Mouse (Mus musculus) monocyte, adult 5-6 weeks (primary cell): Measurements from ENCODE around the gene Klf12. TPM values are rescaled to one million over a fixed set of nuclear protein-coding genes. Genes with fewer than 3 reads are reported as not detected.

ENCODE experiments used
- ATAC-seq: fragments of 153-309, 156-312 bp; replicated peaks from 2 replicates; pipeline ENCODE4 v1.8.0; 2017; ENCODE audit warnings: mild to moderate bottlenecking; ENCODE audit not compliant: low TSS enrichment, insufficient number of reproducible peaks, severe bottlenecking, poor library complexity, low FRiP score
- total RNA-seq: library from RNA; stranded (forward); fragments of 200-1000, 200-491, 200-594 nt; gene quantifications from 3 replicates; pipeline ENCODE4 v1.2.3, GENCODE M21; 2017

The Klf12 gene
- total RNA-seq, 1 experiment from 2014 or later, result 2.5 TPM

DNA sequence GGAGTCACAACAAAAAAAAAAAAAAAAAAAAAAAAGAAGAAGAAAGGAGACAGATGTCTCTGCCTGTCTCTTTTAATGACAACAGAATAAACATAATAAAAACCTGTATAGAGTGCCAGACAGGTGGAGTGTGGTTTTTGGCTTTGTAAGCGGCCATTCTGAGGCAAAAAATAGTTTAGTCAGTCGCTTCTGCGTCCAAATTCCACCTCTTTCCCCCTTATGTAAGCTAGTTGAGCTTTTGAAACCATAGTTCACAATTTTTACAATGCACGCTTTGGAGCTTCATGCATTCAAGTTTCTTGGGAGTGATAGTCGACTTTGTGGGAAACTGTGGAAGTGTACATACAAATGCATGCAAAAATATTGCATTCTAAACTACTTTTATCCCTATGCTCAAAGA, 41.4 kb downstream of the Klf12 start:
- no peak for ATAC-seq

DNA sequence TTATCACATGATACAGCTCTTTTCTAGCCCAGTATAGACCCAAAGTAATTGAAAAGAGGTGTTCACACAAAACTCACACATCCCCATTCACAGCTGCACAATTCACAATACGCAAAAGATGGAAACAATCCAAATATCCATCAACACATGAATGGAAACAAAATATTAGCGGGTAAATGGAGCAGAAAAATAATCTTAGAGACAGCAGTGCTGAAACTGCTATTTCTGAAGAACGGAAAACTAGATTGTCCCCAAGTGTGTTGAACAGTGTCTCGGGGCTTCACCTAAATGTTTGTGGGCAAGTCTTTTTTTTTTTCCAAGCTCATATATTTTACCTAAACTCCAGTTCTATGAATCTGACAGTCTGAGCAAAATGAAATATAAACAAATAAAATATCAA, 44.6 kb downstream of the Klf12 start:
- no peak for ATAC-seq

GRCm38 (mm10) chr14:100236757-100237156, 47.7 kb downstream of the Klf12 start:
- no peak for ATAC-seq

GRCm38 (mm10) chr14:100235746-100236145, 48.7 kb downstream of the Klf12 start:
- peak; percentile 93 for ATAC-seq

DNA sequence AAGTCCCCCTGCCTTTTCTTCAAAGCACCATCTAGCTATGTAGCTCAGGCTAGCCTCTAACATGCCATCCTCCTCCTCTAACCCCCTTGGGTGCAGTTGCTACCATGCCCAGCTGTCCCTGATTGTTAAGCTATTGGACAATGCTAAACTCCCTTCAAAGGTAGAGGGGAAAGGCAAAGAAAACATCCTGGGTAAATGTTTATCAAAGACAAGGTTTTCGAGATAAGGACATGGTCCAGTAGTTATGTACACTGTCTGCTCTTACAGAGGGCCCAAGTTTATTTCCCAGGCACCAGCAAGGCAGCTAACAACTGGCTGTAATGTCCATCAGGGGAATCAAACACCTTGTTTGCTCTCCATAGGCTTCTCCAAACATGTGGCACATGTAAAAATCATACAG, 53.1 kb downstream of the Klf12 start:
- ATAC-seq, result no peak

GRCm38 (mm10) chr14:100228120-100228519, 56.4 kb downstream of the Klf12 start:
- ATAC-seq, result no peak

GRCm38 (mm10) chr14:100227717-100228116, 56.8 kb downstream of the Klf12 start:
- no peak for ATAC-seq

DNA sequence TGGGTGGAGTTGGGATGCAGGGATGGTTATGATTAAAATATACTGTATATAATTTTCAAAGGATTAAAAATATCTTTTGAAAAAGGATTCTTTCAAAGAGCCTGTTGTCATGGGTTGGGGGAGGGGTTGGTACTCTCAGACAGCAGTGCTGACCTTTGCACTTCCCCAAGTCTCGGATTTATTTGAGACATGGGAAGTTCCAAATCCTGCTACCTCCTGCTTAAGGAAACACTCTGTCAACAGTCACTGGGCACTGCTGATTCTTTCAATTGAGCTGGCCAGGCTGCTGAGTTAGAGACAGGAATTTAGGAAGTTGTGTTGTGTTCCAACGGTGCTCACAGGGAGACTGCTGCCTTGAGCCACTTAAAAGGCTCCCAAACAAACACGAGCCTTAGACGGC, 60.3 kb downstream of the Klf12 start:
- ATAC-seq, result no peak

DNA sequence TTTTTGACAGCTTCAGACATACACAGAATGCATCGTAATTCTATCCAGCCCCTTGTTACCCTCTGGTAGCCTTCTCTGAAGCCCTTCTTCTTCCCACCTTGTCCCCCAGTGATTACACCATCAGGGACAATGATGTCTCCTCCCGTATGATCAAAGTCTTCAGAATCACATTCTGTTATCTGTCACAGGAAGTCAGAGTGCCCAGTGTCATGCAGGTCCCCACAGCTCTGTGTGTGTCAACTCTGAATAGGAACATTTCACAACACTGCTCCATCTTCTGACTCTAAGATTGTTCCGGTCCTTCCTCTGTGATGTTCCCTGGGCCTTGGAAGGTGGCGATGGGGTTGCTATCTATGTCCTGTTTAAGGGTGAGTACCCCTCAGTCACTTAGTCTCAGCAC, 62.2 kb downstream of the Klf12 start:
- no peak for ATAC-seq

- no peak for ATAC-seq
Observed at GRCm38 (mm10) chr14:100215213-100215785, 69.2 kb downstream of the Klf12 start.

DNA sequence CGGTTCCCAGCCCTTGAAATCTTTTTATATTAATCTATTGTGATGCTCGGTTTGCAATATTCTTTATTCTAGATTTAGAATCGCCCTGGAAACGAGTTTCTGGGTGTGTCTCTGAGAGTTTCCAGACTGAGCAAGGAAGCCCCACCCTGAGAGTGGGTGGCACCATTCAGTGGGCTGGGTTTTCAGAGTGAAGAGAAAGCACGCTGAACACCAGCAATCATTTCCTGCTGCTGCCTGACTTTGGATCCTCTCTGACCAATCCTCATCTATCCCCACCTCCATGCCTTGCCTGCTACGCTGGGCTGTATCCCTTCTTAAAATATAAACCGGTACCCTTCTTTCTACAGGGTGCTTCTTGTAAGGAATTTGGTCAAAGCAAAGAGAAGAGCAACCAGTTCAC, 71.4 kb downstream of the Klf12 start:
- ATAC-seq, result no peak

DNA sequence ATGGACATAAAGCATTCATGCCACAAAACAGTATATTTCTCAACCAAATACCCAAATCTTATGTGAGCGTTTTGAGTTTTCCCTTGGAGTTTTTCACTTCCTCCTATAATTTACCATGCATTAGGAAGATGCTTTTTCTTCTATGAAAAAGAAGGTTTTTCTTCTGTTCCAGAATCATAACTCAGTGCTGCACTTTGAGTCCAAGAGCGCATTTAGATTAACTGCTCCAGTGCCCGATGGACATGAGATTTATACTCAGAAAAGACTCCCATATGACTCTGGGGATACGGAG, 72.7 kb downstream of the Klf12 start:
- ATAC-seq, result no peak

GRCm38 (mm10) chr14:100211036-100211825, 73.2 kb downstream of the Klf12 start:
- peak; percentile 63; the same call in 1 of the 2 replicates for ATAC-seq

- no peak for ATAC-seq
Observed at GRCm38 (mm10) chr14:100209814-100210419, 74.6 kb downstream of the Klf12 start.

- no peak for ATAC-seq
Observed at GRCm38 (mm10) chr14:100207081-100207480, 77.4 kb downstream of the Klf12 start.

- no peak for ATAC-seq
Observed at GRCm38 (mm10) chr14:100206207-100206606, 78.3 kb downstream of the Klf12 start.

GRCm38 (mm10) chr14:100200058-100200688, 84.3 kb downstream of the Klf12 start:
- ATAC-seq, result no peak

DNA sequence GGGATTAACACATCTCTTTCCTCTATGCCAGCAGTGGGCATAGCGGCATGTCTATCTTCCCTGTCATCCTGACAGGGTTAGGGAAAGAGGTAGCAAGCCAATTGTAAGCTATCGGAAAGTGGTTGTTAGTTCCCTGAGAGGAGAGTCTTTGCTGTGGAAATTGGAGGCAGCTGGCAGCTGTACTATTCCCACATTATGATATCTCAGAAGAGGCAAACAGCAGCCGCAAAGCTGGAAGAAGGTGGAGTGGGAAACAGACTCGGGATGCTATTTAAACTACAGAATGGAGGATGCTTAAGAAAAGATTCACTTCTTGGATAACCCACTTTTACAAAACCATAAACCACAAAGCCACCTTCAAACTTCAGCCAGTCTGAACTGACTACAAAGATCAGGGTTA, 85.8 kb downstream of the Klf12 start:
- no peak for ATAC-seq

GRCm38 (mm10) chr14:100197199-100197598, 87.3 kb downstream of the Klf12 start:
- no peak for ATAC-seq
